Mouse (Mus musculus) CH12.LX (cell line): ENCODE measurements around the gene Xylt1. TPM values are rescaled to one million over a fixed set of nuclear protein-coding genes. Genes with fewer than 3 reads are reported as not detected.

Experiments
- DNase-seq: peaks from one replicate; pipeline ENCODE4 v3.0.0-alpha.2; 2013; ENCODE audit errors: extremely low read depth
- H3K27ac ChIP-seq: 2 replicates; pipeline ENCODE4 v1.5.1; 2012; ENCODE audit warnings: low read depth, mild to moderate bottlenecking, control low read depth, moderate library complexity; ENCODE audit not compliant: insufficient read depth
- H3K27me3 ChIP-seq: replicated peaks from 2 replicates; pipeline ENCODE3; 2012; ENCODE audit warnings: inconsistent platforms
- H3K36me3 ChIP-seq, 2 experiments: replicated peaks in 1 of 2; 2 replicates each; pipeline versions ENCODE3 to v1.6.1; 2012; ENCODE audit warnings: inconsistent platforms in 1 of 2, low read length in 1 of 2, mild to moderate bottlenecking in 1 of 2, mixed read lengths in 1 of 2, moderate library complexity in 1 of 2; ENCODE audit not compliant: control insufficient read depth in 1 of 2, insufficient read depth in 1 of 2
- H3K4me1 ChIP-seq, 2 experiments: 2 replicates each; pipeline ENCODE4 v1.6.1; 2012; ENCODE audit warnings: inconsistent platforms in 1 of 2, moderate library complexity in 1 of 2; ENCODE audit not compliant: insufficient read depth in 2 of 2, control insufficient read depth in 1 of 2
- H3K4me2 ChIP-seq: 2 replicates; pipeline ENCODE4 v1.6.1; 2012; ENCODE audit warnings: low read depth, mild to moderate bottlenecking, control low read depth; ENCODE audit not compliant: poor library complexity, insufficient read depth, severe bottlenecking
- H3K4me3 ChIP-seq, 3 experiments: fragments of 150-350 bp in 1 of 3; sonication (generic) in 1 of 3; replicated peaks in 1 of 3; 2 replicates each; pipeline versions ENCODE3 to v1.5.1; 2011 to 2012; ENCODE audit warnings: low read depth in 2 of 3, low read length in 2 of 3, mild to moderate bottlenecking in 2 of 3, moderate library complexity in 2 of 3, control low read depth in 1 of 3, improper control_type of control experiment in 1 of 3, inconsistent platforms in 1 of 3, mixed read lengths in 1 of 3; ENCODE audit not compliant: poor library complexity in 1 of 3
- H3K79me2 ChIP-seq: replicated peaks from 2 replicates; pipeline ENCODE4 v1.6.1; 2012; ENCODE audit warnings: mild to moderate bottlenecking, moderate library complexity; ENCODE audit not compliant: control insufficient read depth, poor library complexity, insufficient read depth, severe bottlenecking; ENCODE audit errors: extremely low read depth
- H3K9ac ChIP-seq: 2 replicates; pipeline ENCODE4 v1.6.1; 2012; ENCODE audit warnings: low read depth, mild to moderate bottlenecking, control low read depth, moderate library complexity; ENCODE audit not compliant: insufficient read depth
- H3K9me3 ChIP-seq: replicated peaks from 2 replicates; pipeline ENCODE3; 2012; ENCODE audit warnings: low read length, inconsistent platforms, mixed read lengths
- BHLHE40 ChIP-seq: IDR thresholded peaks from 2 replicates; pipeline ENCODE4 v1.6.1; 2011; ENCODE audit warnings: mild to moderate bottlenecking, low read depth, low read length, improper control_type of control experiment
- CHD1 ChIP-seq: IDR thresholded peaks from 2 replicates; pipeline ENCODE4 v1.6.1; 2012; ENCODE audit warnings: low read depth, low read length, improper control_type of control experiment, inconsistent platforms
- CHD2 ChIP-seq: IDR thresholded peaks from 2 replicates; pipeline ENCODE4 v1.6.1; 2011; ENCODE audit warnings: low read length, improper control_type of control experiment
- CTCF ChIP-seq, 2 experiments: IDR thresholded peaks in 1 of 2; conservative IDR thresholded peaks in 1 of 2; 2 replicates each; pipeline ENCODE4 v1.5.1; 2011 to 2012; ENCODE audit warnings: low read depth in 2 of 2, low read length in 2 of 2, improper control_type of control experiment in 1 of 2, inconsistent platforms in 1 of 2, mild to moderate bottlenecking in 1 of 2, moderate library complexity in 1 of 2
- E2F4 ChIP-seq: IDR thresholded peaks from 2 replicates; pipeline ENCODE4 v1.6.1; 2011; ENCODE audit warnings: low read depth, low read length, improper control_type of control experiment; ENCODE audit not compliant: insufficient replicate concordance
- EP300 ChIP-seq: IDR thresholded peaks from 2 replicates; pipeline ENCODE4 v1.6.1; 2011; ENCODE audit warnings: low read length, improper control_type of control experiment
- GABPA ChIP-seq: IDR thresholded peaks from 2 replicates; pipeline ENCODE4 v1.6.1; 2012; ENCODE audit warnings: low read depth, low read length, improper control_type of control experiment, inconsistent platforms; ENCODE audit not compliant: insufficient replicate concordance
- HCFC1 ChIP-seq: IDR thresholded peaks from 2 replicates; pipeline ENCODE4 v1.6.1; 2012; ENCODE audit warnings: low read depth, mild to moderate bottlenecking, inconsistent platforms, low read length, improper control_type of control experiment
- JUN ChIP-seq: IDR thresholded peaks from 2 replicates; pipeline ENCODE4 v1.6.1; 2011; ENCODE audit warnings: low read depth, mild to moderate bottlenecking, low read length, improper control_type of control experiment, moderate library complexity; ENCODE audit not compliant: insufficient read depth
- JUND ChIP-seq: conservative IDR thresholded peaks from 2 replicates; pipeline ENCODE4 v1.6.1; 2011; ENCODE audit warnings: low read depth, low read length, improper control_type of control experiment
- MAZ ChIP-seq: IDR thresholded peaks from 2 replicates; pipeline ENCODE4 v1.6.1; 2012; ENCODE audit warnings: low read depth, mild to moderate bottlenecking, inconsistent platforms, low read length, improper control_type of control experiment, moderate library complexity
- MEF2A ChIP-seq: IDR thresholded peaks from 2 replicates; pipeline ENCODE4 v1.6.1; 2014; ENCODE audit warnings: low read depth, mild to moderate bottlenecking, inconsistent platforms, low read length, improper control_type of control experiment, borderline replicate concordance
- MXI1 ChIP-seq: IDR thresholded peaks from 2 replicates; pipeline ENCODE4 v1.6.1; 2011; ENCODE audit warnings: mild to moderate bottlenecking, low read depth, low read length, improper control_type of control experiment
- MYC ChIP-seq: IDR thresholded peaks from 2 replicates; pipeline ENCODE4 v1.6.1; 2011; ENCODE audit warnings: low read depth, mild to moderate bottlenecking, improper control_type of control experiment, low read length
- NELFE ChIP-seq: IDR thresholded peaks from 2 replicates; pipeline ENCODE4 v1.6.1; 2011; ENCODE audit warnings: low read depth, low read length, improper control_type of control experiment
- PAX5 ChIP-seq: IDR thresholded peaks from 2 replicates; pipeline ENCODE4 v1.6.1; 2012; ENCODE audit warnings: low read length, inconsistent platforms, mixed read lengths
- POLR2A ChIP-seq: IDR thresholded peaks from 2 replicates; pipeline ENCODE4 v1.6.1; 2011; ENCODE audit warnings: low read depth, mild to moderate bottlenecking, improper control_type of control experiment, low read length
- POLR2AphosphoS2 ChIP-seq: IDR thresholded peaks from 2 replicates; pipeline ENCODE4 v1.6.1; 2011; ENCODE audit warnings: low read depth, low read length, improper control_type of control experiment
- RAD21 ChIP-seq: IDR thresholded peaks from 2 replicates; pipeline ENCODE4 v1.6.1; 2011; ENCODE audit warnings: low read depth, mild to moderate bottlenecking, low read length, improper control_type of control experiment, moderate library complexity
- SIN3A ChIP-seq: IDR thresholded peaks from 2 replicates; pipeline ENCODE4 v1.6.1; 2012; ENCODE audit warnings: low read length, improper control_type of control experiment, inconsistent platforms
- TBP ChIP-seq: conservative IDR thresholded peaks from 2 replicates; pipeline ENCODE4 v1.6.1; 2011; ENCODE audit warnings: low read depth, low read length, improper control_type of control experiment
- USF1 ChIP-seq: IDR thresholded peaks from 2 replicates; pipeline ENCODE4 v1.6.1; 2014; ENCODE audit warnings: low read depth, mild to moderate bottlenecking, inconsistent platforms, low read length, improper control_type of control experiment
- USF2 ChIP-seq: conservative IDR thresholded peaks from 2 replicates; pipeline ENCODE4 v1.6.1; 2011; ENCODE audit warnings: low read depth, low read length, improper control_type of control experiment
- ZKSCAN1 ChIP-seq: IDR thresholded peaks from 2 replicates; pipeline ENCODE4 v1.6.1; 2012; ENCODE audit warnings: low read depth, inconsistent platforms, low read length, improper control_type of control experiment, borderline replicate concordance
- ZMIZ1 ChIP-seq: IDR thresholded peaks from 2 replicates; pipeline ENCODE4 v1.6.1; 2012; ENCODE audit warnings: low read depth, mild to moderate bottlenecking, inconsistent platforms, low read length, improper control_type of control experiment
- dilution Hi-C: fragments of 300-500 bp; cut with MboI; formaldehyde crosslinking; loops from 2 replicates; pipeline ENCODE4 v1.14.3; 2020; ENCODE audit warnings: low sequenced_read_pairs; ENCODE audit not compliant: extremely low pct_unique_long_range_greater_than_20kb, extremely low pct_ligation_motif_present
- in situ Hi-C: fragments of 300-500 bp; cut with MboI; formaldehyde crosslinking; loops from 3 replicates; pipeline ENCODE4 v1.14.3; 2019; ENCODE audit warnings: low sequenced_read_pairs, low pct_ligation_motif_present, low pct_unique_long_range_greater_than_20kb, mixed read lengths
- polyA plus RNA-seq: library from polyadenylated mRNA; unstranded; fragments of >175 nt; gene quantifications from 2 replicates; pipeline ENCODE4 v1.2.1, GENCODE M21; 2012; ENCODE audit warnings: low read depth; ENCODE audit not compliant: insufficient read length
- total RNA-seq, 2 experiments: library from RNA; depleted of rRNA; stranded (reverse); fragments of 300-350 nt in 1 of 2; fragments of >200 nt in 1 of 2; gene quantifications; 2 replicates each; pipeline ENCODE4 v1.2.3; 2012 to 2014

Gene Xylt1
- total and polyA plus RNA-seq, 3 experiments, result 0.38 to 0.84 (median 0.38) TPM

GRCm38 (mm10) chr7:117406336-117406735, 25.6 kb downstream of the Xylt1 start:
- H3K9me3 ChIP-seq, result no peaks in the 10 kb centered on the region
- in situ Hi-C loops, result loop anchor here (25.0 kb wide), 1 partner anchor 706 kb away; the partner anchor contains the start of gene Rps15a
- H3K4me3 ChIP-seq, result no peak overlapping the region
- H3K27ac ChIP-seq, result no peak overlapping the region
- no peaks in the 10 kb centered on the region for H3K27me3 ChIP-seq
- peak overlapping the region; percentile 2; the same call in 1 of the 2 replicates for H3K4me2 ChIP-seq
- H3K79me2 ChIP-seq, result no peaks in the 10 kb centered on the region
- no peaks in the 10 kb centered on the region for H3K36me3 ChIP-seq
- TF ChIP-seq TBP, result no peak
- TF ChIP-seq E2F4, result no peak
- no peak for TF ChIP-seq MYC
- TF ChIP-seq CTCF (conservative IDR thresholded peaks at IDR 0.05 in 1 of 2, IDR thresholded peaks at IDR 0.05 in 1 of 2; ENCODE audit: low read depth in 2 of 2, low read length in 2 of 2), result no peak
- TF ChIP-seq JUN, result no peak
- TF ChIP-seq USF1, result no peak
- TF ChIP-seq RAD21, result no peak; the same call in 1 of the 2 replicates
- no peak for TF ChIP-seq EP300
- TF ChIP-seq POLR2AphosphoS2, result no peak
- TF ChIP-seq POLR2A, result no peak
- no peak for TF ChIP-seq NELFE
- no peak for TF ChIP-seq ZMIZ1
- TF ChIP-seq CHD1, result no peak
- no peak for TF ChIP-seq MEF2A
- no peak for TF ChIP-seq BHLHE40
- no peak for TF ChIP-seq ZKSCAN1
- peaks cover 9 to 14% of the 10 kb centered on the region in 2 experiments for H3K4me1 ChIP-seq
- H3K9ac ChIP-seq, result no peak overlapping the region
- dilution Hi-C loops, result no loop called here
- peak; percentile 51 for DNase-seq

- H3K27me3 ChIP-seq, result no peaks in the 10 kb centered on the region
- H3K27ac ChIP-seq, result no peak overlapping the region
- TF ChIP-seq JUN, result no peak
- no peak for TF ChIP-seq ZKSCAN1
- no peak for TF ChIP-seq USF2
- no peak for TF ChIP-seq PAX5
- TF ChIP-seq CHD1, result no peak
- no peak for TF ChIP-seq SIN3A
- TF ChIP-seq MAZ, result no peak
- no peak for TF ChIP-seq CTCF (conservative IDR thresholded peaks at IDR 0.05 in 1 of 2, IDR thresholded peaks at IDR 0.05 in 1 of 2; ENCODE audit: low read depth in 2 of 2, low read length in 2 of 2)
- no peak for TF ChIP-seq GABPA
- no peak for TF ChIP-seq JUND
- TF ChIP-seq CHD2, result no peak
- no peak for TF ChIP-seq HCFC1
- TF ChIP-seq MXI1, result no peak
- no peaks in the 10 kb centered on the region for H3K36me3 ChIP-seq
- no peak overlapping the region for H3K9ac ChIP-seq
- peaks cover 13 to 33% of the 10 kb centered on the region in 2 experiments for H3K4me1 ChIP-seq
- no peaks in the 10 kb centered on the region for H3K9me3 ChIP-seq
- dilution Hi-C loops (no loop called here), in situ Hi-C loops (loop anchor here (25.0 kb wide), 1 partner anchor 703 kb away; the partner anchor contains the start of gene Rps15a)
- DNase-seq, result no peak
- H3K79me2 ChIP-seq, result no peaks in the 10 kb centered on the region
- H3K4me2 ChIP-seq, result no peak overlapping the region
- H3K4me3 ChIP-seq, result no peak overlapping the region
These were observed 28.6 kb downstream of the Xylt1 start for GRCm38 (mm10) chr7:117409268-117409988.
